Mouse (Mus musculus): ENCODE measurements around the gene Sorbs1. TPM values are rescaled to one million over a fixed set of nuclear protein-coding genes. Genes with fewer than 3 reads are reported as not detected.

Gene Sorbs1
- polyA plus RNA-seq, 1 experiment from 2014 or later: 90.6 TPM

- H3K4me3 ChIP-seq (ENCODE audit: low read depth, low read length): peak within 1 kb of the TSS; percentile 86
- ATAC-seq (replicated peaks; ENCODE audit: insufficient number of reproducible peaks, low FRiP score, low TSS enrichment): peak; percentile 87
- no peaks in the 10 kb centered on the region for H3K27me3 ChIP-seq (ENCODE audit: control insufficient read depth, insufficient read depth, low read length)
- H3K9me3 ChIP-seq (replicated peaks; ENCODE audit: control insufficient read depth, low read length): no peaks in the 10 kb centered on the region
- H3K9ac ChIP-seq (ENCODE audit: low read depth, low read length): peak within 1 kb of the TSS; percentile 92
- peak within 1 kb of the TSS; percentile 79 for H3K27ac ChIP-seq (ENCODE audit: low read depth, low read length)
- no peaks in the 10 kb centered on the region for H3K36me3 ChIP-seq (ENCODE audit: control insufficient read depth, insufficient read depth, low read length)
- WGBS (ENCODE audit: insufficient replicate concordance): under 1% methylated on average over 53 of the region's 54 CpGs
- H3K4me1 ChIP-seq (ENCODE audit: control insufficient read depth, insufficient read depth, low read length): peaks cover 22% of the 10 kb centered on the region
- peak within 1 kb of the TSS; percentile 84 for H3K4me2 ChIP-seq
Observed at GRCm38 (mm10) chr19:40271308-40271892, 242.2 kb downstream of the Sorbs1 start, which contains the start of gene Pdlim1. Gene Pdlim1, minus strand, starts transcription at chr19:40271842.

- ATAC-seq (replicated peaks; ENCODE audit: insufficient number of reproducible peaks, low FRiP score, low TSS enrichment): peak; percentile 46
- H3K27me3 ChIP-seq (ENCODE audit: control insufficient read depth, insufficient read depth, low read length): no peaks in the 10 kb centered on the region
- 4% methylated on average over 63 of the region's 63 CpGs for WGBS (ENCODE audit: insufficient replicate concordance)
- peak overlapping the region; percentile 79 for H3K27ac ChIP-seq (ENCODE audit: low read depth, low read length)
- no peaks in the 10 kb centered on the region for H3K36me3 ChIP-seq (ENCODE audit: control insufficient read depth, insufficient read depth, low read length)
- H3K9me3 ChIP-seq (replicated peaks; ENCODE audit: control insufficient read depth, low read length): no peaks in the 10 kb centered on the region
- peak overlapping the region; percentile 86 for H3K4me3 ChIP-seq (ENCODE audit: low read depth, low read length)
- H3K9ac ChIP-seq (ENCODE audit: low read depth, low read length): peak overlapping the region; percentile 92
- H3K4me1 ChIP-seq (ENCODE audit: control insufficient read depth, insufficient read depth, low read length): peaks cover 22% of the 10 kb centered on the region
- peak overlapping the region; percentile 84 for H3K4me2 ChIP-seq
Observed at GRCm38 (mm10) chr19:40270351-40271307, 242.9 kb downstream of the Sorbs1 start.

DNA sequence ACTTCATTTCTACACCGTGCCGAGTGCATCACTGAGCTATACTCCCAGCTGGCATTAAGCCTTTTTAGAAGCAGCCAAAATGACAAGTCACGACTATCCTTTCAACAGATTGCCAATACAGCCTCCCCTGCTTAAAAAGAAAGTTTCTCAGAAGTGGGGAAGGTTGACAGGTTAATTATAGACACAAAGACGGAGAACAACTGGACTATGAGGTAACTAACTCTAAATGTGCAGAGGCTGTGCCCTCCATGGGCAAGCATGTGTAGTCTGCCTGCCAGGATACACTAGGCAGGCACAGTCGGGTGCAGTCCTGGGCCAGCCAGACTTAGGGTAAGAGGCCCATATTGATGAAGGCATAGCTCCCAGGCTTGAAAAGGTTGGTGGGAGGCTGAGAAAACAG lies 244.1 kb downstream of the Sorbs1 start:
- 53% methylated on average over 5 of the region's 5 CpGs for WGBS (ENCODE audit: insufficient replicate concordance)

DNA sequence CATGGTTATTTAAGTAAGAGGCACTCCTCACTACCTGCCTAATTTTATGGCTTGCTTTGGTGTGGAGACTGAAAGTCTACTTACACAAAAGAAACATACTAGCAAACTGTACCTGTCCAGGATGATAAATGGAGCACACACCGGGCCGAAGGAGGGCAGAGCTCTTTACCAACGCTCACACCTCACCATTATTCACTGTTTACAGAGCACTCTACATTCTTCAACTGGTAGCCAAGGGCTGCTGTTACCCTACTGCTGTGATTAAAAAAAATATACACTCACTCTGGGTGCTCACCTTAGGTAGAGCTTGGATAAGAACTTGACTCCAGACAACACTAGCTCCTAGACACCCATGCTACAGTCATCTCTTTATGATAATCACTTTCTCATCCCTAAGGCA lies 245.1 kb downstream of the Sorbs1 start:
- ATAC-seq (replicated peaks; ENCODE audit: insufficient number of reproducible peaks, low FRiP score, low TSS enrichment): no peak
- Histone ChIP-seq H3K4me3 (ENCODE audit: low read depth, low read length) (no peak overlapping the region), H3K36me3 (ENCODE audit: control insufficient read depth, insufficient read depth, low read length) (no peaks in the 10 kb centered on the region), H3K27me3 (ENCODE audit: control insufficient read depth, insufficient read depth, low read length) (no peaks in the 10 kb centered on the region), H3K4me2 (peak overlapping the region; percentile 37; the same call in 1 of the 2 replicates), H3K9ac (ENCODE audit: low read depth, low read length) (no peak overlapping the region), H3K4me1 (ENCODE audit: control insufficient read depth, insufficient read depth, low read length) (peaks cover 22% of the 10 kb centered on the region), H3K9me3 (replicated peaks; ENCODE audit: control insufficient read depth, low read length) (no peaks in the 10 kb centered on the region), H3K27ac (ENCODE audit: low read depth, low read length) (no peak overlapping the region)
- 70% methylated on average over 3 of the region's 3 CpGs for WGBS (ENCODE audit: insufficient replicate concordance)

More for the DNA sequence above, 244.1 kb downstream of the Sorbs1 start:
- Histone ChIP-seq H3K9me3 (replicated peaks; ENCODE audit: control insufficient read depth, low read length) (no peaks in the 10 kb centered on the region), H3K27ac (ENCODE audit: low read depth, low read length) (no peak overlapping the region), H3K4me2 (peak overlapping the region; percentile 84), H3K27me3 (ENCODE audit: control insufficient read depth, insufficient read depth, low read length) (no peaks in the 10 kb centered on the region), H3K4me3 (ENCODE audit: low read depth, low read length) (peak overlapping the region; percentile 86), H3K9ac (ENCODE audit: low read depth, low read length) (peak overlapping the region; percentile 34; the same call in 1 of the 2 replicates), H3K36me3 (ENCODE audit: control insufficient read depth, insufficient read depth, low read length) (no peaks in the 10 kb centered on the region), H3K4me1 (ENCODE audit: control insufficient read depth, insufficient read depth, low read length) (peaks cover 22% of the 10 kb centered on the region)
- ATAC-seq (replicated peaks; ENCODE audit: insufficient number of reproducible peaks, low FRiP score, low TSS enrichment): no peak

- Histone ChIP-seq H3K36me3 (ENCODE audit: control insufficient read depth, insufficient read depth, low read length) (no peaks in the 10 kb centered on the region), H3K4me2 (peak overlapping the region; percentile 24), H3K4me3 (ENCODE audit: low read depth, low read length) (no peak overlapping the region), H3K4me1 (ENCODE audit: control insufficient read depth, insufficient read depth, low read length) (peaks cover 22% of the 10 kb centered on the region), H3K27me3 (ENCODE audit: control insufficient read depth, insufficient read depth, low read length) (no peaks in the 10 kb centered on the region), H3K27ac (ENCODE audit: low read depth, low read length) (0 out of 2 replicates have a peak overlapping the region, but pooled peaks have one; percentile 1), H3K9me3 (replicated peaks; ENCODE audit: control insufficient read depth, low read length) (no peaks in the 10 kb centered on the region), H3K9ac (ENCODE audit: low read depth, low read length) (no peak overlapping the region)
- 85% methylated on average over 1 of the region's 1 CpGs for WGBS (ENCODE audit: insufficient replicate concordance)
- no peak for ATAC-seq (replicated peaks; ENCODE audit: insufficient number of reproducible peaks, low FRiP score, low TSS enrichment)
Observed at GRCm38 (mm10) chr19:40267380-40267779, 246.2 kb downstream of the Sorbs1 start.

DNA sequence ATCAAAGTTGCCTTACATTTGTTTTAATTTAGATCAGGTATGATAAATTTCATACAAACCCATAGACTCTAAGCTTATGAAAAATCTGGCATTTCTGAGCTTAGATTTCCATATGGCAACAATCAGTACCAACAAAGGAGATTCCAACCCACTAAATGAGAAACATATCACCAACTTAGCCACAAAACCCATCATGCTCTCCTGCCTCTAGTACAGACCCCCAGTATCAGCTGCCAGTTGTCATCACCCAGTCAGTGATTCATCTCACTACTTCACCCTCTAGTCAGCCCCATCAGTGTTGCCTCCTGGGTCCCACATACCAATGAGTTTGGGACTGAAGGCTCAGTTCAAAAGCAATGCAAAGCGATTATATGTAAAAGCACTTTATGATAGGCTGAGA lies 254.1 kb downstream of the Sorbs1 start:
- Histone ChIP-seq H3K27ac (ENCODE audit: low read depth, low read length) (no peak overlapping the region), H3K4me2 (no peak overlapping the region), H3K36me3 (ENCODE audit: control insufficient read depth, insufficient read depth, low read length) (0 out of 2 replicates have a peak, but pooled peaks cover 5% of the 10 kb centered on the region), H3K9me3 (replicated peaks; ENCODE audit: control insufficient read depth, low read length) (peaks cover 3% of the 10 kb centered on the region; the same call in 1 of the 2 replicates), H3K27me3 (ENCODE audit: control insufficient read depth, insufficient read depth, low read length) (no peaks in the 10 kb centered on the region), H3K4me1 (ENCODE audit: control insufficient read depth, insufficient read depth, low read length) (peaks cover 37% of the 10 kb centered on the region), H3K9ac (ENCODE audit: low read depth, low read length) (no peak overlapping the region), H3K4me3 (ENCODE audit: low read depth, low read length) (no peak overlapping the region)
- WGBS (ENCODE audit: insufficient replicate concordance): 61% methylated on average over 1 of the region's 1 CpGs
- ATAC-seq (replicated peaks; ENCODE audit: insufficient number of reproducible peaks, low FRiP score, low TSS enrichment): no peak

- H3K4me3 ChIP-seq (ENCODE audit: low read depth, low read length): no peak overlapping the region
- H3K27ac ChIP-seq (ENCODE audit: low read depth, low read length): no peak overlapping the region
- H3K4me2 ChIP-seq: no peak overlapping the region
- no peak for ATAC-seq (replicated peaks; ENCODE audit: insufficient number of reproducible peaks, low FRiP score, low TSS enrichment)
- 0 out of 2 replicates have a peak, but pooled peaks cover 5% of the 10 kb centered on the region for H3K36me3 ChIP-seq (ENCODE audit: control insufficient read depth, insufficient read depth, low read length)
- H3K4me1 ChIP-seq (ENCODE audit: control insufficient read depth, insufficient read depth, low read length): peaks cover 50% of the 10 kb centered on the region
- H3K9me3 ChIP-seq (replicated peaks; ENCODE audit: control insufficient read depth, low read length): peaks cover 3% of the 10 kb centered on the region; the same call in 1 of the 2 replicates
- H3K27me3 ChIP-seq (ENCODE audit: control insufficient read depth, insufficient read depth, low read length): no peaks in the 10 kb centered on the region
- WGBS (ENCODE audit: insufficient replicate concordance): 62% methylated on average over 4 of the region's 4 CpGs
- no peak overlapping the region for H3K9ac ChIP-seq (ENCODE audit: low read depth, low read length)
Observed at GRCm38 (mm10) chr19:40257396-40257795, 256.2 kb downstream of the Sorbs1 start.

DNA sequence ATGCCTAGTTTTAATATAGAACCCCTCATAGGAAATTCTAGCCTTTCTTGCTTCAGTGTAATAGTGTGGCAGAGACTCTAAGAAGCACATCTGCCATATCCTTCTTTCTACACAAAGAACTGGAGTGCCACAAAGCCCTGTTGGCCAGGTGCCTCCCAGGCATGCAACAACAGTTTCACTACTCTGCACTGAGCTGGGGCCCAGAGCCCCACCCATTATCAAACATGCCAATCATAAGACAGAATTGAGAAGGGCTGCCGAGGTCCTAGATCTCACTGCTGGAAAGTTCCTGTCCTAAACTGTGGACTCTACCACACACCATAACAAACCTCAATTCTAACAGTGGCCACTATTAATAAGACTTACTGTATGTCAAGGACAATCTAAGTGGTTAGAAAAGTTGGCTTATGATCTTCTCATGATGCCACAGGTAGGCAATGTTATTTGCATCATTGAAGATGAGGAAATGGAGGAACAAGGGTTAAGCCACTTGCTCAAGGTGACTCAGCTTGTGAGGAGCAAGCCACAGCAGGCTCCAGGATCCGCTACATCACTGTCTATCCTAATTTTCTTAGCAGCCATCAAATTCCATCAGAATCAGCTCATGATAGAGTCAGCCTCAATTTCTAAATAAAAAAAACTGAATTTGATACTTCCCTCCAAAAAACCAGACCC lies 257.1 kb downstream of the Sorbs1 start:
- ATAC-seq (replicated peaks; ENCODE audit: insufficient number of reproducible peaks, low FRiP score, low TSS enrichment): no peak
- 55% methylated on average over 2 of the region's 2 CpGs for WGBS (ENCODE audit: insufficient replicate concordance)
- no peaks in the 10 kb centered on the region; the same call in 1 of the 2 replicates for H3K9me3 ChIP-seq (replicated peaks; ENCODE audit: control insufficient read depth, low read length)
- 0 out of 2 replicates have a peak overlapping the region, but pooled peaks have one; percentile 11 for H3K27ac ChIP-seq (ENCODE audit: low read depth, low read length)
- peaks cover 50% of the 10 kb centered on the region for H3K4me1 ChIP-seq (ENCODE audit: control insufficient read depth, insufficient read depth, low read length)
- no peaks in the 10 kb centered on the region for H3K27me3 ChIP-seq (ENCODE audit: control insufficient read depth, insufficient read depth, low read length)
- H3K4me2 ChIP-seq: no peak overlapping the region
- no peak overlapping the region for H3K4me3 ChIP-seq (ENCODE audit: low read depth, low read length)
- no peaks in the 10 kb centered on the region for H3K36me3 ChIP-seq (ENCODE audit: control insufficient read depth, insufficient read depth, low read length)
- H3K9ac ChIP-seq (ENCODE audit: low read depth, low read length): no peak overlapping the region

Measured in heart, embryonic 11.5 days (tissue).